Mouse (Mus musculus) fibroblast of lung, adult 2 months (primary cell): ENCODE measurements around the gene Poln.

Experiments used
- DNase-seq: peaks from one replicate; pipeline ENCODE4 v3.0.0-alpha.2; 2011; ENCODE audit warnings: low read depth

Gene Poln

DNA sequence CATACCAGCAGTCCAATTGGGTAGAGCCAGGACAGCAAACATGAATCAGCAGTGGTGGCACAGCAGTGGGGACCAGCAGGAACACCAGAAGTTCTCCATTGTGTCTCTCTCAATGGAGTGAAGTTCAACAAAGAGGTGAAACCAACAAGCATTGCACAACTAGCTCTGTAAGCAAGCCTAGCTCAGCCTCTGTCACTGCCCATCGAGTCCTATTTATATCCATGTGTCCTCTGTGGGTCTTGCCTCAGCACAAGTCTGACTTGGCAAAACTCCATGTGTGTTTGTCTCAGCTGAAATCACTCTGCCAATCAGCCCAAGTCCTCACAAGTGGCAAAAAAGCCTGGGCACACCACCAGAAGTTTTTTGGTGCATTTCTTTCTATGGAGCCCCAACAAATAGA lies 63.6 kb downstream of the Poln start:
- no peak for DNase-seq

DNA sequence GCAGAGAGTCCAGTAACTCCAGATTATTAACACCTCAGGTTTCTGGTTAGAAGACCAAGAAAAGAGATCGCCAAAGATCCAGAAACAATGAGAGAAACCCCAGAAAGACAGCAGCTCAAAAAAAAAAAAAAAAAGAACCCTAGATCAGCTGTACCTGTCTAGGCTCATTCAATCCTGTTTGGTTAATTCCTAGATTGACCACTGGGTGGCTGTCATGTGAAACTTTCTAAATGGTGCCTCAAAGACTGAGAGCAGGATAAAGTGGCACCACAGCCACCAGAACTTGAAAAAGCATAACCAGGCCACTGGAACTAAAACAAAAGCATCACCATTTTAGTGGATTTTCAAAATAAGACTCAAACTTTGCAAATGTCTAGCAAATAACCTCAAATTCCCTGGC lies 71.9 kb downstream of the Poln start:
- DNase-seq = no peak

DNA sequence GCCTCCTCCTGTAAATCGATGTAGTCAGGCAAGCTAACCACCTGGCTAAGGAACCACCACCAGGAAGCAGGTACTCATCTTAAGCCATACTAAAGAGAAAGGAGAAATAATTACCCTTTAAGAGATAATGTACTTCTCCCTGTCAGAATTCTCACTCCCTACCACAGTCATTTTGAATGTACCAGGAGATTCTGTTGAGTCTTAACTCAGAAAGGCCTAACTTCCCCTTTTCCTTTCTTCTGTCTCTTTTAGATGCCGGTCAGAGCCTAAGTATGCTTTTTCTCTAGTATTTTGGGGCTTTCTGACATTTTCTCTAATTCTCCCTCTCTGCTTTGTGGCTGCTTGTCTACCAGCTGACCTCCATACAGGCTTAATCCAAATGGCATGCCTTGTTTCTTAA lies 76.2 kb downstream of the Poln start:
- no peak for DNase-seq

DNA sequence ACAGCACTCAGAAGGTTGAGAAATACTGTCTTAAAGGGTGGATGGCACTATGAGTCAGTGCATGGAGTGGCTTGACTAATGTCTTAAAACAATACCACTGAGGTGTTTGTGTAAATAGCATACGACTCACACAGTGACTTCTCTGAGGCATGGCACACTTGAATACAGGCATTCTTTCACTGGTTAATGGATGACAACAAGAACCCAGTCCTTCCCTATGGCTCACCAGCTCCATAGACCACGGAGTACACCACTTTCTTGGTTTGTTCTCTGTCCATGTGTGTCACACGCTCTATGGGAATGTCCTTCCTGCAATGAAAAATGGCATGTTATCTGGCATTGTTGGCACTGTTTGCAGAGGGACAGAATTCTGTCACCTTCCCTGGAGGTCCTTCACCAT lies 136.7 kb downstream of the Poln start:
- no peak for DNase-seq

DNA sequence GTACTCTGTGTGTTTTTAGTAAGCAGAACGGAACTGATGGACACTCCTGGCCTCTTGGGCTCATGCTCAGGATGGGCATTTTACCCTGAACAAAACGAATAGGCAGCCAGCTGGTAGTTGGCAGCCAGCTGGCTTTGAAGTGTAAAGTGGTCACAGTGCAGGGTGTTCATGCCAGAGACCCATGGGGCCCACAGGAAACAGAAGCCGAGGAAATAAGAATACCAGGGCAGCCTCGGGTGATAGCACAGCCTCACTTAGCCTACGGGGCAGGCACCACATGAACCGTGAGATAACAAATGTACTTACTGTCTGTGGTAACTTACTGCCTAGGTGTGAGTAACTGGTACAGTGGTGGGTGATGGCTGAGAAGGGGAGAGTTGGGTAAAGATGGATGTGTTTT lies 138.2 kb downstream of the Poln start:
- no peak for DNase-seq

DNA sequence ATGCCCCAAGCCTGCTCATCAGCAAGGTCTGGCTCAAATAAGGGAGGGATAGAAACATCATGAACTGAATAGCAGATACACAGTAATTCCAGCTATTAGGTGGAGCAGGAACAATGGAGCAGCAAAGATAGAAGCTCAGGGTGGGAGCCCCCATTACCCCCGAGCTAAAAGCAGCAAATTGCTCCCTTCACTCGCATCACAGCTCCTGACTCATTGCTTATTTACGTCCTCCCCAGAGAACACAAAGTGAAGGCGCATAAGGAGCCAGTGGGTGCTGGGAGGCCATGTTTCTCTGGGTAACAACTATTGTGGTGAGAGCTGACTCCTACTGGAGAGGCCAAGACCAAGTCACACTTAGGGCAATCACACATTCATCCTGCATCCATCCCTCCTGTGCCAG lies 139.1 kb downstream of the Poln start:
- no peak for DNase-seq

DNA sequence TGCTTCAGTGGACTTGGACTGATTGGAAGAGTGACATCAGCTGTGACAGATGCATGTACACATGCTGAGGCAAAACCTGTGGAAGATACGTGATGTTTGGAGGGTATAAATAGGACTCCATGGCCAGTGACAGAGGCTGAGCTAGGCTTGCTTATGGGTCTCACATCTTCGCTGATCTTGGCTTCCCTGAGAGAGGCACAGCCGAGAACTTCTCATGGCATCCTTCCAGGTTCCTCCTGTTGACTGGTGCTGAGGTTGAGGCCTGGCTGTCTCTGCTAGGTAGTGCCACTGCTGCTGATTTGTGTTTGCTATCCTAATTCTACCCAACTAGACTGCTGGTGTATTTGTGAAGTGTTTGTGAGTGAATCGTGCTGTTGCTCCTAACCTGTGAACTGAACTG lies 150.3 kb downstream of the Poln start:
- no peak for DNase-seq

DNA sequence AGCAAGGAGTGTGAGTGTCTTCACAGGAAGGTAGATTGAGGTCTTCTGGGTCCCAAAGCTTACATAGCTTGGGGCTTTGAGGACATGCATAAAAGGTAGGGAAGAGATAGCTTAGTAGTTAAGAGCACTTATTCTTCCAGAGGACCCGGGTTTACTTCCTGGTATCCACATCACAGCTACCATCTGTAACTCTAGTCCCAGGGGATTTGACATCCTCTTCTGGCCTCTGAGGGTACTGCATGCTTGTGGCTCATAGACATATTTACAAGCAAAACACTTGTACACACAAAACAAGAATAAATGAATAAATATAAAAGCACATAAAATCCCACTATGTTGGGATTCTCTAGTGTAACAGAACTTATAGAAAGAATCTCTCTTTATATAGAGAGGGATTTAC lies 154.6 kb downstream of the Poln start:
- DNase-seq = no peak

DNA sequence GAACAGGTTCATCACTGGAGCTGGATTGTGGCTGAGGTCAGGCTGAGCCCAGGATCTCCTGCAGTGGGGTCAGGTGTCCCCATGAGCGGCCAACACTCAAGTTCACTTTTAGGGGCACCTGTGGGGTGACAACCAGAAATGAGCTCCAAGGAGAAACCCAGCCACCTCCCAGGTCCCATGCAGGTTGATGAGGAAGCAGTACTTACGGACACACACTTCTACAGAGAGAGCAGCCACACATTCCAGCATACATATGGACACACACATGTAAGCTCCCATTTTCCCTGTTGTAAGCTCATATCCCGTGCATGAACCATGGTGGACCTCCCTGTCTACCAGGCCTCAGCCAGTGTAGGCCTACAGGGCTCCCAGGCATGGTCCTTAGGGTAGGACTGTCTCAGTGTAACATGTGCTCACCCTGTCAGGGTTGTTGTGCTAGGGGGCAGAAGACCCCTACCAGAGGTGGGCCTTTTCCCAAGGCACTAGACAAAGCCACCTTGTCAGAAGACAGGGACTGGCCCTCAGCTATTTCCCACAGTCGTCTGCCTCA lies 161.8 kb downstream of the Poln start:
- DNase-seq = no peak

DNA sequence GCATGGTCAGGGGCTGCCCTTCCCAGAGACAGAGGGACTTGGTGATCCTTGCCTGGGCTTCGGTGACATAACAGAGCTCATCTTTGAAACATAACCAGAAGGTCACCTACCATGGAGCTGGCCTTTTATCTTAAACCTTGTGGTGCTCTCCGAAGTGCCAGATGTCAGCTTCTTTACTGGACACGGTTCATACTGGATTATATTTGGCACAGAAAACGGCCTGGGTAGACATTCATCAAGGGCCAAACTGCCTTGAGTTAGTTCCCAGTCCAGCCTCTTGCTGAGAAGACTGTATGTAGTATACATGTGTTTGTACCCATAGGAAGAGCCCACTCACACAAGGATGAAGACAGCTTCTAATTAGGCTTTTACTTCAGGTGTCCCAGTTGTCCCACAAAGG lies 162.4 kb downstream of the Poln start:
- DNase-seq = no peak

DNA sequence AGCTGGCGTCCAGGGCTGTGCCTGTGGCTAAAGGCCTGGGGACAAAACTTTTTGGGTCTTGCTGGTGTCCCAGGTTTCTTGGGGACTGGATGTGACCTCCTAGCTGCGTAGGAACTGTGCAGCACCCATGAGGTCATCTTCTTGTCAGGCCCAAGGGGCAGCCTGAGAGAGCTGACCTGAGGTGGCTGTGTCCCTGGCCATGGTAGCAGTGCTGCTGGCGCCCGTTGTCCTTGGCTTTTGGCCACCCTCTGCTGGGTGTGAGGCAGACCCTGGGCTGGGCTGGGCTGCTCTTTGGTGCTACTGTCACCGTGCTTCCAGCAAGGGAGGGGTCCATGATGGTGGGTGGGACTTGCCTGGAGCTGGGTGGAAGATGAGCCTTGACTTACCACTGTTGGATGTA lies 164.6 kb downstream of the Poln start:
- DNase-seq = no peak

DNA sequence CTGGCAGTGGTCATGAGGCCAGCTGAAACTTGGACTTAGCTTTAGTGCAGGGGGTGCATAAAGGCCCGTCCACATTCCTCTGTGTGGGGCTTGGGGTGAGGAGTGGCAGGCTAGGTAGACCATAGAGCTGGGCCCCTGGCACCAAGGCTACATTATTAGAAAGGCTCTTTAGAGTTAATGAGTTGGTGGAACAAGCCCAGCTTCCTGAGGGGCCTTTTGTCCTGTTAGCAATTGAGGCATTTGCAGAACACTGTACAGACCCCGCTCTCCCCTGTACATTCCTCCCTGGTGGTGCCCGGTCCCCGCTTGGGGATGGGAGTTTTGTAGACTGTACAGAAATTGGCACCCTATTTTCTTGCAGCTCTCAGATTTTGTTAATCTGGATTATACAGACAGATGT lies 166.6 kb downstream of the Poln start:
- DNase-seq = no peak

DNA sequence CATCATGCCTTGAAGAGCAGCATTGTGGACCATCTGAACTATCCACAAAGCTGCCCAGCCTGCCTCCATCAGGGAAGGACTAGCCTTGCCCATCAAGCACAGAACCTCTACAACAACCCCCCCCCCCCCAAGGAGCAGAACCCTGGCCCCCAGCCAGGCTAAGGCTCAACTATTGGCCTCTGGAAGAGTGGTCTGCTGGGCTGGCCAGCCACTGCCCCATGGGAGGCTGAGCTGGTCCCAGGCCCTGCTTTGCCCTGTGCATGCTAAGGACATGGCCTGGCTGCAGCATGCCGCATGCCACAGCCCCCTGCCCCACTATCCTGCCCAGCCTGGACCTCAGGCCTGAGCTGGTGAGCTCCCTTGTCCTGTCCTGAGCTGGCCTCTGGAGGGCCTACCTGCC lies 167.8 kb downstream of the Poln start:
- DNase-seq = no peak

DNA sequence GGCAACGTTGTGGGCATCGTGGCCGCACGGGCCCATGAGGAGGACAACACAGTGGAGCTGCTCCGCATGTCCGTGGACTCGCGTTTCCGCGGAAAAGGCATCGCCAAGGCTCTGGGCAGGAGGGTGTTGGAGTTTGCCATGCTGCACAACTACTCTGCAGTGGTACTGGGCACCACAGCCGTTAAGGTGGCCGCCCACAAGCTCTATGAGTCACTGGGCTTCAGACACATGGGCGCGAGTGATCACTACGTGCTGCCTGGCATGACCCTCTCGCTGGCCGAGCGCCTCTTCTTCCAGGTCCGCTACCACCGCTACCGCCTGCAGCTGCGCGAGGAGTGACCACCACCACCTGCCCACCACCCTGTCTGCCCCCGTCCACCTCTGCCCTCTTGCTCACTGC lies 168.4 kb downstream of the Poln start:
- no peak for DNase-seq

DNA sequence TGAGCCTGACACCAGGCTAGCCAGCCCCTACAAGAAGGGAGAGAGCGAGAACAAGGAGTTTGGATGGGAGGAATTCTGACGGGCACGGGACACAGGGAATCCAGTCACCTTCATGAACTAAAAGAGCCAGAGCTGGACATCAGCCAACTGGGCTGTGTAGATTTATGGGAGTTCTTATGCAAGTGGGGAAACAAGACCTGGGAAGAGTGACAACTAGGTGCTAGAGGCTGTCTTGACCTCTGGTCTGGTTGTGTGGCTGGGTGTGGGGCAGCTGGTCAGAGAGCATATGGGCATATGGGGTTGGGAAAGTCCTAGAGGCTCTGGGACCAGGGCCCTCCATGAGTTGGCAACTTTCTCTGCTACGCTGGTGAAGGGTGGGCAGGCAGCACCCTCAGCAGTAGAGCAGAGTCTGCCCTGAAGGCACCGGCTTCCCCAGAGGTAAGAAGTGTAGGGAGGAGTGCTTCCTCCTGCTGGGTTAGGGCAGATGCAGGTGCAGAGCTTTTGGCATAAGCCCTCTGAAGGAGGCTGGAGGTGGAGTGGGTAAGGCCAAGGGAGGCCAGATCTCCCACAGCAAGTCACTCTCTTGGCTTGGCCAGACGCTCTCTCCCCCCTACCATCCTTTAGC lies 169.7 kb downstream of the Poln start:
- no peak for DNase-seq

DNA sequence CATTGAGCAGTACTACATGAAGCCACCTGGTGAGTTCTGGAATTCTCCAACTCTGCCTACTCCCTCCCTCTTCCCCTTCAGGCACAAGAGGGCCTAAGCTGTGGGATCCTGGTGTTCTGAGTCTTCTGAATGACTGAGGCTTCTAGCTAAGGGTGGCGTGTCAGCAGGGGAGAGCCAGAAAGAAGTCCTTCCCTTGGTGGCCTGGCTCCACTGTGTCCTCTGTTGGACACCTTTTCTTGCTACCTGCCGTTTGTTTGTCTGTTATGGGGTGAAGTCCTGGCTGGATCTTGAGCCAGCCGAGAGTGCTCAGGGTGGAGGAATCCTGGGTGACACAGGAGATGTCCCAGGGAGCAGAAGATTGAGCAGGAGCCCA lies 170.8 kb downstream of the Poln start:
- DNase-seq = no peak

DNA sequence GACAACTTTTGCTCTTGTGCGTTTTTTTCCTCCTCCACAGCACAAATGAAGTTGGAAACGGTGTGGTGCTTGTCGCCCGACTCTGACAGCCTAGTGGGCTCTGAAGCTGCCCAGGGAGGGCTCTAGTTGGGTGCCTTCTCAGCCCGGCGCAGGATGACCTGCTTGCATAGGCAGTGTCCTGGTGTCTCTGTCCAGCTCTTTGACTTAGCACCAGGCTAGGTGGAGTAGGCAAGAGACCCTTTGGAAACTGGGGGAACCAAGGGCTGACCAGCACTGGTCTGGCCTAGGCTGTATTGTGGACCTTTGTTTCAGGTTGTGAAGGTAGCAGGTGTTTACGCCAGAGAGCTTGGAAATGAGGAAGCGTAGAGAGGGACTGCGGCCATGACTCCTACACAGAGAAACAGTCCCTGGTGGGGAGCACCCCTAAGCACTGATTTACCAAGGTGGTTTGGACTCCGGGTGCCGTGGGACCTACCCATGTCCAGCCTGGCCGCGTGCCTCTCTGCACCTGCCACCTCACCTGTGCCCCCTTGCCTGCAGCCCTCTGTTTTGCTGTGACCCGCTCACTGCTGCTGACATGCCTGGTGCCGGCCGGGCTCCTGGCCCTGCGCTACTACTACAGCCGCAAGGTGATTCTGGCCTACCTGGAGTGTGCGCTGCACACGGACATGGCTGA lies 171.3 kb downstream of the Poln start:
- no peak for DNase-seq

DNA sequence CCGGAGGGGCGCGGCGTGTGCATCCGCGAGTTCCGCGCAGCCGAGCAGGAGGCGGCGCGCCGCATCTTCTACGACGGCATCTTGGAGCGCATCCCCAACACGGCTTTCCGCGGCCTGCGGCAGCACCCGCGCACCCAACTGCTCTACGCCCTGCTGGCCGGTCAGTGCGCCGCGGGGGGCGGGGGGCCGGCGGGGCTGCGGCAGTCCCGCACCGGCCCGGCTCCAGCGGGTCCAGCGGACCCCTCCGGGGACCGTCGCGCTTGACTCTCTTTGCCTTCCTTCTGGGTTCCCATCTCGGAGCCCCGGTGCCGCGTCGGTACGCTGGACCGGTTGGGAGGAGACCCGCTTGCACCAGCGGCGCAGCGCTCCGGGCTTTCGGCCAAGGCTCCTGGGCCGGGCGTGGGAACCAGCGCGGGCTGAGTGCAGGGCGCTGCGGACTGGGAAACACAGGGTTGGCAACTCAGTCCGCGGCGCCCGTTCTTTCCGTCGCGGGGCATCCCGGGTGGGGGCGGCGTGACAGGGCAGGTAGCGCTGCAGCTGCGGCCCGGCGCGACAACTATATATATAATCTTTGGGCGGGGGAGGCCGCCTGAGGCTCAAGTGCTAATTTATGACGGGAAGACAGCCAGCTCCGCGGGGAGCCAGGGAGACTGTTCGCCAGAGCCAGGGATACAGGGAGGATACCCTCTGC lies 172.1 kb downstream of the Poln start:
- no peak for DNase-seq

DNA sequence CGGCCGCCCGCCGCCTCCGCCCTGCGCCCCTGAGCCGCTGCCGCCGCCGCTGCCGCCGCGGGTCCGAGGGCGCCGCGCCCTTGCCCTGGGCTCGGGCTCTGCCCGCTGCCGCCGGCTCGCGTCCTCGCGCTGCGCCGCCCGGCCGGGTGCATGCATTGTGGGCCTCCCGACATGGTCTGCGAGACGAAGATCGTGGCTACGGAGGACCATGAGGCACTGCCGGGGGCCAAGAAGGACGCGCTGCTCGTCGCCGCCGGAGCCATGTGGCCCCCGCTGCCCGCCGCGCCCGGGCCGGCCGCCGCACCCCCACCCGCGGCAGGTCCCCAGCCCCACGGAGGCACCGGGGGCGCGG lies 172.6 kb downstream of the Poln start:
- DNase-seq = no peak

DNA sequence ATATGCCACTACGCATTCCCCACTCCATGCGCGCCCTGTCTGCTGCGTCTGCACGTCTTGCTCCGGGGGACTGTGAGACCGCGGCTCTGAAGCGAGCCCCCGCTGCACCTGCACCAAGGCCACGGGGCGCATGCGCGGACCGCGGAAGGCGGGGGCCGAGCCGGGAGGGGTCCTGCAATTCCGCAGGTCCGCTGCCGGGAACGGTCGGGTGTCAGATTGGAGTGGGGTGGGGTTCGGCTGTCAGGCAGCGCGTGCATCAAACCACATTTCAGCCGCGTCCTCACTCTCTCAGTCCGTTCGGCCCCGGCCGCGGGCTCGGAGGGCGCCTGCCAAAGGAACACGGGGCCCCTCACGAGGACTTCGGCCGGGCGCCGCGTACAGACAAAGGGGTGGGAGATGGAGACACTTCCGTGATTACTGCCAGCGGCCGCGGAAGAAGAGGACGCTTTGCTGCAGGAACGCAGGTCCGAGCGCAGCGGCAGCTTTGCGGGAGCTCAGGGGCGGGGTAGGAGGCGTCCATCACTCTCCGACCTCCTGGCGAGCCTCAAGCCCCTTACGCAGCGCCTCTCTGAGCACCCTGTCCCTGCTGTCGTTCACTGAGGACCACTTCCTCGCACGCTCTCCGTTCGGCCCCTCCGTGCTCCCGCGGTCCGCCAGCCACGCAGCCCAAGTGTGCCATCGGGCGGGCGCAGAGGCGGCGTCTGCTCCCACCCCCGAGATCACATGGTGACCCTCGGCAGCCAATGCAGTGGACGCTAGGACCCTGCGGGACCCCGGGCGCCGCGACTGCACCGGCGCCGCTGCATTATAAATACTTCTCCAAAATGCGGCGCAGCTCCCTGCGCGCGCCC lies 173.2 kb downstream of the Poln start, which contains the start of gene Nat8l:
Gene Nat8l (plus strand): TSS at position 142 of the 851 bp plus-strand sequence.
- DNase-seq = no peak

DNA sequence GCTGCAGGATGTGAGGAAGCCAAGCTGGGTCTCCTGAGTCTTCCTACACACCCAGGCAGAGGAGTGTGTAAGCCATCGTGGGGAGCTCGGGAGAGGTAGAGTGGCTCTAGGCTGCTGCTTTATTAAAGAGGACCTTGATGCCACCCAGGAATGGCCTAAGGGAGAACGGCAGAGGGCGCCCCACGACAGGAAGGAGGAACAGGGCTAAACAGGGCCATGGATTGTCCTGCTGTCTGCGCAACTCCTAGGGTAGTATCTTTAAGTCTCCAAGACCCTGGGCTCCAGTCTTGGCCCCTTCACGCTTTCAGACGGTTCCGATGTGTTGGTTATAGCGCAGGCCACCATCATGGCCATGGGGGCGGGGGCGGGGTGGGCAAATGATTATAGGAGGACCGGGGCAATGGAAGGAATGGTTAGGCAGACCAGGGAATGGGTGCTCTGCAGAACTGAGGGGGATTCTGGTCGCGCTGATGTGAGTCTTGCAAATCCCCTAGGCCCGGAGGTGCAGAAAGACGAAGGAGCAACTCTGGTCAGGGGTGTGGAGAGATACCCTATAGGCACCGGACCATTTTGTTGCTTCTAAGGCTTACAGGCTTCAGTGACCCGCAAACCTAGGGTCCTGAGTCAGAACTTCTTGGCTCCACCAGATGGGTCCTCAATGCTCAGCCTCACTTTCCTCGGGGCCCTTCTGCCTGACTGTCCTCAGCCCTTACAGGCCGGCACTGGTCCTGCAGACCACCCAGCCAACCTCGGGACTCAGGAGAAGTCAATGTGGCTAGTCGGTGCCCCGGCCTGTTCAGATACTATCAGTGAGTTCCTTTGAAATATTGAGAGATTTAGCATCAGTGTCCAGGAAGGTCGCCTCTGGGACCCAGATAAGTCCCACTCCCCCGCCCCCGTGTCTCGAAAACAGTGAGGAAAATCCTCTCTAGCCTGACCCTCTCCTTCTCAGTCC lies 174.3 kb downstream of the Poln start:
- no peak for DNase-seq
